Mouse (Mus musculus): ENCODE results near the gene Svep1. TPM values are rescaled to one million over a fixed set of nuclear protein-coding genes. Genes with fewer than 3 reads are reported as not detected.

The Svep1 gene
- total and polyA plus RNA-seq, 2 experiments from 2014 or later, result 0.86 to 6.4 TPM

DNA sequence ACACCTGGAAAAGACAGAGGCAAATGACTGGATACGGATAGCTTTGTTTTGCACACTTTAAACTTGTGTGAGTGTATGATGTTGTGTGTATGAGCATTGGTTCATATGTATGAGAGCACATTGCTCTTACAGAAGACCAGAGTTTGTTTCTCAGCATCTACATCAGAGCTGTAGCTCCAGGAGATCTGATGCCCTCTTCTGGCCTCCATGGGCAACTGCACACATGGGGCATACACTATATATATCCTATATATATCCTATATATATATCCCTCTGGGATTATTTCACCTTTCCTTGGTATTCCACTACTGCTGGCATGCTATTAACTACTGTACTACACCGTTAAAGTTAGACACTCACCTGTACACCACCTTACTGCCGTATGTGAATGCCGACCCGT lies 122.5 kb downstream of the Svep1 start:
- H3K9me3 ChIP-seq (replicated peaks; ENCODE audit: control insufficient read depth, low read length), result no peaks in the 10 kb centered on the region
- H3K4me2 ChIP-seq (ENCODE audit: low read depth, low read length), result no peak overlapping the region
- 90% methylated on average over 5 of the region's 5 CpGs for WGBS
- no peak overlapping the region for H3K4me3 ChIP-seq (ENCODE audit: low read depth, low read length)
- DNase-seq (ENCODE audit: low spot score) (no peak), ATAC-seq (ENCODE audit: insufficient read depth, low read depth) (no peak)
- no peaks in the 10 kb centered on the region for H3K27me3 ChIP-seq (ENCODE audit: control insufficient read depth, insufficient read depth, low read length)
- no peaks in the 10 kb centered on the region for H3K4me1 ChIP-seq (ENCODE audit: control insufficient read depth, insufficient read depth)
- no peak overlapping the region for H3K9ac ChIP-seq (replicated peaks; ENCODE audit: low read depth, low read length)
- H3K36me3 ChIP-seq (replicated peaks; ENCODE audit: control insufficient read depth, insufficient read depth, low read length), result no peaks in the 10 kb centered on the region
- H3K27ac ChIP-seq (ENCODE audit: low read depth), result no peak overlapping the region
- TF ChIP-seq EP300 (IDR thresholded peaks at IDR 0.05; ENCODE audit: low read depth), result no peak
- no peak for TF ChIP-seq CTCF (IDR thresholded peaks at IDR 0.05; ENCODE audit: low read depth)

DNA sequence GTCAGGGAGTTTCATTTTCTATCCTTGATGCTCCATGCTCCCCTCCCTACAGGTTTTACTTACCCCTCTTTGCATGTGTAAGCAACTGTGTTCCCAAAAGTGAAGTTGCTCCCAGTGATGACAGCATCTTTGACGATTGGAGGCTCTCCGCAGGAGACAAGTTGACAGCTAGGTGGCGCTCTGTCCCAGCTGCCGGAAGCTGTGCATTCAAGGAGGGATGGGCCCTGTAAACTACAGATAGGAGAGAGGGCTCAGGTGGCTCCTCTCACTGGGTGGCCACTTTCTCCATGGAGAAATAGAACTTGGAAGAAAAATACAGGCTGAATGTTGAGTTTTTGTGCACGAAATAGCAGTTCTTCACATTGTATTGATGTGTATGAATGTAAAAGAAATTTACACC lies 124.1 kb downstream of the Svep1 start:
- WGBS, result 8% methylated on average over 5 of the region's 5 CpGs
- TF ChIP-seq EP300 (IDR thresholded peaks at IDR 0.05; ENCODE audit: low read depth) (no peak), CTCF (IDR thresholded peaks at IDR 0.05; ENCODE audit: low read depth) (peak; percentile 88)
- Histone ChIP-seq H3K9ac (replicated peaks; ENCODE audit: low read depth, low read length) (no peak overlapping the region), H3K4me2 (ENCODE audit: low read depth, low read length) (no peak overlapping the region), H3K36me3 (replicated peaks; ENCODE audit: control insufficient read depth, insufficient read depth, low read length) (no peaks in the 10 kb centered on the region), H3K9me3 (replicated peaks; ENCODE audit: control insufficient read depth, low read length) (no peaks in the 10 kb centered on the region), H3K27me3 (ENCODE audit: control insufficient read depth, insufficient read depth, low read length) (no peaks in the 10 kb centered on the region), H3K4me3 (ENCODE audit: low read depth, low read length) (no peak overlapping the region), H3K4me1 (ENCODE audit: control insufficient read depth, insufficient read depth) (no peaks in the 10 kb centered on the region), H3K27ac (ENCODE audit: low read depth) (no peak overlapping the region)
- ATAC-seq (ENCODE audit: insufficient read depth, low read depth) (peak; percentile 57; the same call in 1 of the 2 replicates), DNase-seq (ENCODE audit: low spot score) (peak; percentile 15)

DNA sequence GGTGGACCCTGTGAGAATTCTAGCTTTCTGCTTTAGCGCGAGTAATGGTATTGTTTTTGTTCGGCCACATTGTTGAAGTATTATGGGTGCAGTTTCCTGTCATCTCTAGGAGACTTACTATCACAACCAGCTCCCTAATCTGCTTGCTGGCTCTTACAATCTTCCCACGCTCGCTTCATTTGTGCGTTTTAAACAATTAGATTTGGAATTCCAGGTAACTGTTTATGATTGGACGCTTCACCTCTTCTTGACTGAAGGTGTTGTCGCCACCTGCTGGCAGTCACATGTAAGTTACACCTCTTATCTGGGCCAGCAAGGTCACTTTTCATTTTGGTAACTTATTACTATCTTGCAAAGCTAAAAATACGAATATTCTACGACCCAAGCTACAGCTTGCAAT lies 127.0 kb downstream of the Svep1 start:
- H3K4me1 ChIP-seq (ENCODE audit: control insufficient read depth, insufficient read depth), result no peaks in the 10 kb centered on the region
- H3K4me3 ChIP-seq (ENCODE audit: low read depth, low read length), result no peak overlapping the region
- 27% methylated on average over 10 of the region's 10 CpGs for WGBS
- H3K4me2 ChIP-seq (ENCODE audit: low read depth, low read length), result peak overlapping the region; percentile 45; the same call in 1 of the 2 replicates
- DNase-seq (ENCODE audit: low spot score) (peak; percentile 47), ATAC-seq (ENCODE audit: insufficient read depth, low read depth) (no peak)
- no peaks in the 10 kb centered on the region for H3K27me3 ChIP-seq (ENCODE audit: control insufficient read depth, insufficient read depth, low read length)
- no peak overlapping the region for H3K9ac ChIP-seq (replicated peaks; ENCODE audit: low read depth, low read length)
- H3K27ac ChIP-seq (ENCODE audit: low read depth), result no peak overlapping the region
- H3K9me3 ChIP-seq (replicated peaks; ENCODE audit: control insufficient read depth, low read length), result no peaks in the 10 kb centered on the region
- no peaks in the 10 kb centered on the region for H3K36me3 ChIP-seq (replicated peaks; ENCODE audit: control insufficient read depth, insufficient read depth, low read length)
- TF ChIP-seq EP300 (IDR thresholded peaks at IDR 0.05; ENCODE audit: low read depth) (no peak), CTCF (IDR thresholded peaks at IDR 0.05; ENCODE audit: low read depth) (peak; percentile 79)

DNA sequence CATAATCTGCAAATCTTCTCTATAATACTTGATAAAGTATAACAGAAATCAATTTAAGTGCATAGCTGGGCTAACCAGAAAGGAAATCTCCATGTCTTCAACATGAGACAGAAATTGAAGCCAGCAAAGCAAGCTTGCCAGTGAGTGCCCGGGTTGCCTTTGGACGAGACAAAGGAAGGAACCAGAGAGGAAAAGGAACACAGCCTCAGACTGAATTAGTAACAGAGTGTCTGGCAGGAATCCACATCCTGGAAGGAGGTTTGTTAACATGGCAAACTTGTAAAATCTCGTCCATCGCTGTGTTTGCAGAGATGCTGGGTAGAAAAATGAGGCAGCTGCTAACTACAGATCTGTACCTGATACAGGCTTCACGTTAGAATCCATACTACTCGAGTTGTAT lies 128.7 kb downstream of the Svep1 start:
- Histone ChIP-seq H3K4me1 (ENCODE audit: control insufficient read depth, insufficient read depth) (no peaks in the 10 kb centered on the region), H3K36me3 (replicated peaks; ENCODE audit: control insufficient read depth, insufficient read depth, low read length) (no peaks in the 10 kb centered on the region), H3K9ac (replicated peaks; ENCODE audit: low read depth, low read length) (no peak overlapping the region), H3K27ac (ENCODE audit: low read depth) (no peak overlapping the region), H3K27me3 (ENCODE audit: control insufficient read depth, insufficient read depth, low read length) (no peaks in the 10 kb centered on the region), H3K4me2 (ENCODE audit: low read depth, low read length) (no peak overlapping the region), H3K9me3 (replicated peaks; ENCODE audit: control insufficient read depth, low read length) (no peaks in the 10 kb centered on the region), H3K4me3 (ENCODE audit: low read depth, low read length) (no peak overlapping the region)
- 42% methylated on average over 6 of the region's 6 CpGs for WGBS
- ATAC-seq (ENCODE audit: insufficient read depth, low read depth), result no peak
- DNase-seq (ENCODE audit: low spot score), result no peak
- TF ChIP-seq EP300 (IDR thresholded peaks at IDR 0.05; ENCODE audit: low read depth), result no peak
- TF ChIP-seq CTCF (IDR thresholded peaks at IDR 0.05; ENCODE audit: low read depth), result no peak

DNA sequence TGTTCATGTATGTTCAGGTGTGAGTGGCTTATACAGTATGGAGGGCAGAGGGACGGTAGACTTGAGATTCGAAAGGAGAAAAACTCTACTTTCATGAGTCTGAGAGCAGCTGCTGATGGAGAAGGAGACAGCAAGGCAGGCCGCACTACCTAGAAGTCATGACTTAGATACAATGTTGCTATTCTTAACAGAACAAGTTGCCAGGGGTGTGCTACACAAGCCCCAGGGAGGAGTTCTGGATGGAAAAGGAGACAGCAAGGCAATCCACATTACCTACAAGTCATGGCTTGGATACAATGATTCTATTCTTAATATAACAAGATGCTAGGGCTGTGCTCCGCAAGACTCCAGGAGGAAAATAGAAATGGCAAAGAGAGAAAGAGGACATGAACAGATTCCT lies 129.1 kb downstream of the Svep1 start:
- ATAC-seq (ENCODE audit: insufficient read depth, low read depth), result no peak
- DNase-seq (ENCODE audit: low spot score), result no peak
- H3K4me3 ChIP-seq (ENCODE audit: low read depth, low read length), result no peak overlapping the region
- no peaks in the 10 kb centered on the region for H3K9me3 ChIP-seq (replicated peaks; ENCODE audit: control insufficient read depth, low read length)
- H3K4me2 ChIP-seq (ENCODE audit: low read depth, low read length), result no peak overlapping the region
- H3K27me3 ChIP-seq (ENCODE audit: control insufficient read depth, insufficient read depth, low read length), result no peaks in the 10 kb centered on the region
- no peaks in the 10 kb centered on the region for H3K4me1 ChIP-seq (ENCODE audit: control insufficient read depth, insufficient read depth)
- H3K27ac ChIP-seq (ENCODE audit: low read depth), result no peak overlapping the region
- WGBS, result 81% methylated on average over 4 of the region's 4 CpGs
- no peak overlapping the region for H3K9ac ChIP-seq (replicated peaks; ENCODE audit: low read depth, low read length)
- no peak for TF ChIP-seq EP300 (IDR thresholded peaks at IDR 0.05; ENCODE audit: low read depth)
- no peaks in the 10 kb centered on the region for H3K36me3 ChIP-seq (replicated peaks; ENCODE audit: control insufficient read depth, insufficient read depth, low read length)

DNA sequence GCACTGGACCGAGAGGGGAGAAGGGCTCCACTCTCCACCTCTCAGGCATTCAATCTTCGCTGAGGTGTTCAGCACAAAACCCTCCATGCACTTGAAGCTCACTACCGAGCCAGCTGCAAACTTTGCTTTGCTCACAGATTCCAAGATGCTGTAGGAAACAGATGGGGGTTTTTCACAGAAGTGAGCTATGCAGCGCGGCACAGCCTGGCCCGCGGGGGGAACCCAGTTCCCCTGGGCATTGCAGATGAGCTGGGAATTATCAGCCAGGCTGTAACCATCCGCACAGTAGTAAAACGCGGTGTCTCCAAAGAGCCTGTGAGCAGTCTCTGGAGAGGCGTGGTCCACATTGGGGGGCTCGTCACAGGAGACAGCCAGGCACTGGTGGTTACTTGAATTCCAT lies 133.8 kb downstream of the Svep1 start:
- H3K27me3 ChIP-seq (ENCODE audit: control insufficient read depth, insufficient read depth, low read length), result no peaks in the 10 kb centered on the region
- H3K4me2 ChIP-seq (ENCODE audit: low read depth, low read length), result no peak overlapping the region
- no peak for TF ChIP-seq CTCF (IDR thresholded peaks at IDR 0.05; ENCODE audit: low read depth)
- no peak for TF ChIP-seq EP300 (IDR thresholded peaks at IDR 0.05; ENCODE audit: low read depth)
- no peak for DNase-seq (ENCODE audit: low spot score)
- 80% methylated on average over 12 of the region's 12 CpGs for WGBS
- no peaks in the 10 kb centered on the region for H3K9me3 ChIP-seq (replicated peaks; ENCODE audit: control insufficient read depth, low read length)
- no peak for ATAC-seq (ENCODE audit: insufficient read depth, low read depth)
- H3K4me3 ChIP-seq (ENCODE audit: low read depth, low read length), result no peak overlapping the region
- no peak overlapping the region for H3K9ac ChIP-seq (replicated peaks; ENCODE audit: low read depth, low read length)
- H3K36me3 ChIP-seq (replicated peaks; ENCODE audit: control insufficient read depth, insufficient read depth, low read length), result no peaks in the 10 kb centered on the region
- no peak overlapping the region for H3K27ac ChIP-seq (ENCODE audit: low read depth)
- H3K4me1 ChIP-seq (ENCODE audit: control insufficient read depth, insufficient read depth), result no peaks in the 10 kb centered on the region
